Mouse (Mus musculus) ES-Bruce4 (cell line): ENCODE data around the gene App. TPM values are rescaled to one million over a fixed set of nuclear protein-coding genes. Genes with fewer than 3 reads are reported as not detected.

Experiments used
- H3K27ac ChIP-seq: 2 replicates; pipeline ENCODE4 v1.5.1; 2012; ENCODE audit warnings: low read length, inconsistent platforms; ENCODE audit not compliant: insufficient read depth
- H3K27me3 ChIP-seq: 2 replicates; pipeline ENCODE4 v1.6.1; 2012; ENCODE audit warnings: mild to moderate bottlenecking, low read length, inconsistent platforms; ENCODE audit not compliant: control insufficient read depth, poor library complexity, insufficient read depth, severe bottlenecking
- H3K36me3 ChIP-seq: 2 replicates; pipeline ENCODE4 v1.6.1; 2012; ENCODE audit warnings: inconsistent platforms, mild to moderate bottlenecking, low read length, moderate library complexity; ENCODE audit not compliant: control insufficient read depth, poor library complexity, insufficient read depth, severe bottlenecking
- H3K4me1 ChIP-seq: one replicate; pipeline ENCODE4 v1.8.1; 2011; ENCODE audit warnings: low read length; ENCODE audit not compliant: control insufficient read depth, insufficient read depth
- H3K4me3 ChIP-seq: 2 replicates; pipeline ENCODE4 v1.5.1; 2011; ENCODE audit warnings: low read depth, mild to moderate bottlenecking, low read length
- H3K9ac ChIP-seq: 2 replicates; pipeline ENCODE4 v1.6.1; 2012; ENCODE audit warnings: low read depth, mild to moderate bottlenecking, inconsistent platforms; ENCODE audit not compliant: poor library complexity, severe bottlenecking
- H3K9me3 ChIP-seq: replicated peaks from 2 replicates; pipeline ENCODE4 v1.6.1; 2012; ENCODE audit warnings: mild to moderate bottlenecking, low read length, inconsistent platforms; ENCODE audit not compliant: control insufficient read depth, poor library complexity, insufficient read depth, severe bottlenecking
- CTCF ChIP-seq: IDR thresholded peaks from one replicate; pipeline ENCODE4 v1.8.1; 2011; ENCODE audit warnings: low read depth, low read length
- EP300 ChIP-seq: IDR thresholded peaks from 2 replicates; pipeline ENCODE4 v1.6.1; 2011; ENCODE audit warnings: low read depth, low read length; ENCODE audit not compliant: insufficient read depth
- POLR2A ChIP-seq: IDR thresholded peaks from one replicate; pipeline ENCODE4 v1.8.1; 2011; ENCODE audit warnings: low read length; ENCODE audit not compliant: insufficient read depth
- polyA plus RNA-seq: library from polyadenylated mRNA; stranded (reverse); fragments of >200 nt; gene quantifications from 2 replicates; pipeline ENCODE4 v1.2.4, GENCODE M21; 2011; ENCODE audit warnings: low read depth; ENCODE audit not compliant: missing spikeins, insufficient read depth, insufficient read length

App gene
- polyA plus RNA-seq, 1 experiment: 89.3 TPM

DNA sequence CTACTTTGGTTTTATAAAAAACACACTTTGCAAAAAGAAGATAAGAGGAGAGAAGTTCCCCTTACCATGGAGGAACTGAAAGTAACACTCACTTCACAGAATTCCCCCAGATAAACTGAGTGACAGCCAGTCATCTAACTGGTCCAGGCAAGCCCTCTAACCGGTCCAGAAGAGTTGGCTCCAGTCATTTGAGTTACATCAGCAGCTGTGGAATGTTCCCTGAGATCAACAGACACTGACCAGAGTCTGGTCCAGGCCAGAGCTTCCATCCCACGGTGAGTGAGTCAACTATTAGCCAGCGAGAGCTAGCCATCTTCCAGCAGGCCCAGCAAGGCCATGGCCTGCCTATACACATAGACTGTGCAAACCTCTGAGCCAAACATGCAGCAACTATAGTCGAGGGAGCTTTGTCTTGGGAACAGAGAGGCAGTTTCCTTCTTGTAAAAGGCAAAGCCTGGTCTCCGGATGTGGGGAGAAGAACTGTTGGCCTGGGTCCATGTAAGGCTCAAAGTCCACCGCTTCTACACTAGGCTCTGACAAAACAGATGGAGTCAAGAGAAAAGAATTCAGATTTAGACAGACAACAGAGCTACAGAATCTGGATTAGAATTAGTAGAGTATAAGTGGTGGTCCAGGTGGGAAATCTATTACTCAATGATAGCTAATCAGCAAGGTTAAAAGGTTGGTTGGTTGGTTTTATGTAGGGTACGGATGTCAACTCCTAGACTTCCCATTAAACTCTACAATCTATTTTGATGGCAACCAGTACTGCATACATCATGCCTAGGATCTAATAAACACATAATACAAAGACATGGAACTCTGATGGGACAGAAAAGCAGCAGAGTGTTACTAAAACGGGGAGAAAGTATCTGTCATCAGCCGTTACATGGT lies 24.7 kb downstream of the App start:
- Histone ChIP-seq H3K27me3 (no peaks in the 10 kb centered on the region), H3K9me3 (no peaks in the 10 kb centered on the region), H3K4me1 (no peaks in the 10 kb centered on the region), H3K9ac (no peak overlapping the region), H3K36me3 (no peaks in the 10 kb centered on the region), H3K4me3 (no peak overlapping the region), H3K27ac (no peak overlapping the region)
- TF ChIP-seq POLR2A (no peak), EP300 (no peak), CTCF (no peak)

DNA sequence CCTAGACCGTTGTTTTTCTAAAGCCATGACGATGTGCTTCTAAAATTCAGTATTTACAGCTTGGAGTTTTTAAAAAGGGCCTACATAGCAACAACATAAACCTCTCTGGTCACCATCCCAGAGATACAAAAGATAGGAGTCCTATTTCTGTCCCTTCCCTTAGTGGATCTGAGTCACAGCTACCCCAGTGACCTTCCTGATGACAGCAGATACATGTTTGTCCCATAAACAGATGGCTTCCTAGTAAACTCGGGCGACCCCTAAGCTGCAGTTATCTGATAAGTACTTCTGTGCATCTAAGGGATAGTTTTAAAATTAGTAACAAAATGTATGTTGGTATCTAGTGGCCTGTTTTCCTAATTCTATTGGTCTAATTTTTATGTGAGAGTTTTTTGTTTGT lies 26.1 kb downstream of the App start:
- H3K4me3 ChIP-seq: no peak overlapping the region
- no peak overlapping the region for H3K9ac ChIP-seq
- H3K9me3 ChIP-seq: no peaks in the 10 kb centered on the region
- no peaks in the 10 kb centered on the region for H3K4me1 ChIP-seq
- no peaks in the 10 kb centered on the region for H3K36me3 ChIP-seq
- H3K27me3 ChIP-seq: no peaks in the 10 kb centered on the region
- TF ChIP-seq EP300 (no peak), CTCF (no peak), POLR2A (no peak)
- H3K27ac ChIP-seq: no peak overlapping the region

DNA sequence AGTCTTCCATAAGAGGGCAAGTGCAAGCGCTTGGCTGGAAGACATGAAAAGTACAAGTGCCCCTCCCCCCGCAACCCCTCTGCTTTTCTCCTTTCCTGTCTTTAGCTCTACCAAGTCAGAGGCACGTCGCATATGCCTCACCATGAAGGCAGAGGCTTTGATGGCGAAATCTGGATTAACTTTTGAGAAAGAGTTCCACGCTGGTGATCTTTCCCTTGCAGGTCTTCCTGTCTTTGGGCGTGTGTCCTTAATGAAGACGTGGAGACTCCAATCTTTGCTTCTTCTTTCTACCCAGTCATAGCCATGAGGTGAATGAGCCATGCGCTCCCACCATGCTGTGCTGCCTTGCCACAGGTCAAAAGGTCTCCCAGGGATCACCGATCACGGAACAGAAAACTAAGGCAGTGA lies 27.8 kb downstream of the App start:
- Histone ChIP-seq H3K27me3 (no peaks in the 10 kb centered on the region), H3K4me1 (no peaks in the 10 kb centered on the region), H3K36me3 (no peaks in the 10 kb centered on the region), H3K27ac (no peak overlapping the region), H3K4me3 (no peak overlapping the region), H3K9me3 (no peaks in the 10 kb centered on the region), H3K9ac (no peak overlapping the region)
- no peak for TF ChIP-seq POLR2A
- no peak for TF ChIP-seq CTCF
- TF ChIP-seq EP300: no peak

DNA sequence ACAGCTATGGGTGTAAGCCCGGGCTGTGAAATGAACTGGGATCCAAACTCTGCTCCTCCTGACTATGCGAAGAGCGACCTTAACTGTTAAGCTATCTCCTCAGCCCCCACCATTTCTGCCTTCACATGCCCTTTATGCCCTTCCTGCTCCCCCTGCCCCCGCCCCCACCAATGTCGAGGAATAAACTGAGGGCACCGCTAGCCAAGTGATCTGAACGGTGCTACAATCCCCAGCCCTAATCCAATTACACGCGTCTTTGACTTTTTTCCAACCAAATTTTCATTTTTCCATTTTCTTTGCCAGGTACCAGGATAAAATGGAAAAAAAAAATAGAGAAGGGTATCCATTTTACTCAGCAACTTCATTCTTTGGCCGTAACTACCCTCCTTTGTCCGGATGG lies 28.2 kb downstream of the App start:
- Histone ChIP-seq H3K36me3 (no peaks in the 10 kb centered on the region), H3K27me3 (no peaks in the 10 kb centered on the region), H3K27ac (no peak overlapping the region), H3K9me3 (no peaks in the 10 kb centered on the region), H3K9ac (no peak overlapping the region), H3K4me1 (no peaks in the 10 kb centered on the region), H3K4me3 (no peak overlapping the region)
- no peak for TF ChIP-seq EP300
- TF ChIP-seq CTCF: no peak
- no peak for TF ChIP-seq POLR2A

DNA sequence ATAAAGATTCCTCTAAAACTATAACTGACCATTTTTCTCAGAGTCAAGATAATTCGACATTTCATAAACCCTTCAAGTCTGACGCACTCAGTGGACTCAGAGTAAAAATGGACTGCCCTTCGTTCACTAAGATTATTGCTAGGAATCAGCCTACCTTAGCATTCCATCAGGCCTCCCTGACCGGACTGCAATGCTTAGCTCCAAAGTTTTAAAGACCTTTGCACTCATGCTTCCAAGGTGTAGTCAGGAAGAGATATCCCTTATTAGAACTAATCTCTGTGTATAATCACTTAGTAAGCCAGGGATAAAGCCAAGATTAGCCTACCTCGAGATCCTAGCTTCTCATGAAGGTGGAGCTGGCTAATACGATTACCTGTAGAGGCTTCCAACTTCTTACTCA lies 29.2 kb downstream of the App start:
- H3K36me3 ChIP-seq: no peaks in the 10 kb centered on the region
- no peaks in the 10 kb centered on the region for H3K9me3 ChIP-seq

DNA sequence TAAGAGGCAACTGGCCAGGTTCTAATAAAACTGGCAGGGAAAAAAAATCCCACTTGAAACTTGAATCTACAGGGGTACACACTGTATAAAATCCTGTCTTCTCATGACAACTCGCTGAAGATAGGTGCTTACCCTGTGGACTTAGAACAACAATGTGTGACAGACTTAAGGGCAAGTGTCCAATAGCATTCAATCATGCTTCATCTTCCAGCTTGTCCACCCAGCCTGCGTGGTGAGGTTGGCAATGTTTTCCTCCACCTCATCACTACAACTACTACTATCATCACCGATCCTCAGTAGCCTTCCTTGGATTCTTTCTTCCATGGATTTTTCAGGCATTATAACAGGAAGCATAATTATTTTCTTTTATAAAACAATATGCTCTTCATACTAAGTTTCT lies 29.7 kb downstream of the App start:
- no peaks in the 10 kb centered on the region for H3K36me3 ChIP-seq
- H3K4me1 ChIP-seq: no peaks in the 10 kb centered on the region
- H3K4me3 ChIP-seq: no peak overlapping the region
- no peaks in the 10 kb centered on the region for H3K27me3 ChIP-seq
- TF ChIP-seq EP300 (no peak), CTCF (no peak), POLR2A (no peak)
- H3K9me3 ChIP-seq: no peaks in the 10 kb centered on the region
- no peak overlapping the region for H3K9ac ChIP-seq
- no peak overlapping the region for H3K27ac ChIP-seq

More for the DNA sequence above, 29.2 kb downstream of the App start:
- TF ChIP-seq POLR2A (no peak), EP300 (no peak), CTCF (no peak)
- H3K9ac ChIP-seq: no peak overlapping the region
- no peaks in the 10 kb centered on the region for H3K4me1 ChIP-seq
- no peak overlapping the region for H3K4me3 ChIP-seq
- no peaks in the 10 kb centered on the region for H3K27me3 ChIP-seq
- H3K27ac ChIP-seq: no peak overlapping the region
